Mouse (Mus musculus): ENCODE measurements around the gene Nsf. TPM values are rescaled to one million over a fixed set of nuclear protein-coding genes. Genes with fewer than 3 reads are reported as not detected.
"Not testable (repeated sequence)": the region's sequence is repeated elsewhere in the genome, so short reads cannot be mapped to it uniquely, and the experiment has no call there.

Gene Nsf
- 29.3 and 34.7 TPM in 2 replicates for polyA plus RNA-seq (2015; fragmentation: Nextera tagmentation; extraction: Ambion mirVana)

DNA sequence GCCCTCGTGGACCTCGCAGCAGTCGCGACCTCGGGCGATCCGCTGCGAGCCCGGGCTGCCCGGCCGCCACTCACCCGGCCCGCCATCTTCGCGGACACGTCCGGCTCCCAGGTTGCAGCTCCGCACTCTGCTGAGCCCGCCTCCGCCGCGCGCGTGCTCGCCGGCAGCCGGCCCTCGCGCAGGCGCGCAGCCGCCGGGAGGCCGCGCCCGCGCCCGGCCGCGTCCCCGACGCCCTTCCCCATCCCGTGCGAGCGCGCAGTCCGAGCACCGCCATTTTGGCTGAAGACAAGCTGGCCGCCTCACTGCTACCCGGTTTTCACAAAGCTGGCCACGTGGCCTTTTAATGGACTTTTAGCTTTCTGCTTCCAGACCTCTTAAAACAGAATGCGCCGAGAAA, at the start of gene Nsf:
Nsf (minus strand) TSS at position 161 of the 397 bp plus-strand sequence.
- Histone ChIP-seq H3K4me1 (peaks cover 11% of the 10 kb centered on the region), H3K4me2 (peak within 1 kb of the TSS; percentile 79), H3K9me3 (no peaks in the 10 kb centered on the region), H3K4me3 (peak within 1 kb of the TSS; percentile 83), H3K36me3 (0 out of 2 replicates have a peak, but pooled peaks cover 3% of the 10 kb centered on the region), H3K9ac (peak within 1 kb of the TSS; percentile 94), H3K27me3 (replicated peaks) (no peaks in the 10 kb centered on the region), H3K27ac (replicated peaks) (peak within 1 kb of the TSS; percentile 52; the same call in 1 of the 2 replicates)
- peak; percentile 82 for ATAC-seq (ENCODE audit: extremely low read depth, insufficient number of reproducible peaks, low FRiP score, low TSS enrichment)
- under 1% methylated on average over 40 of the region's 53 CpGs for WGBS

DNA sequence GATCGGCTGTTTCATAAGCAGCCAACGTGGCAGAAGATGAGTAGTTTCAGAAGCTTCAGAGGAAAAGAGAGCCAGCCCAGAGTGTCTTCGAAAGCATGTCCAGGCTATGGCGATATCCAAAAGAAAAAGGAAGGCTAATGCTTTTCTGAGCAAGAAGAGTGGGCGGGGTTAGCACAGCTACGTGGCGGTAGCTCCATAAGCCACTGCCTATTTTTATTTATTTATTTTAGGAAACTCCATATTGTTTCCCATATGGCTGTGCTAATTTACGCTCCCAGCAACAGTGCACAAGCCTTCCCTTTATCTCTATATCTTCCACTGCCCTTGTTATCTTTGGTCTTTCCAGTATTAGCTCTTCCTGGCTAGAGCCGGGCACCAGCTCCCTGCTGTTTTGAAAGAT, 49.5 kb upstream of the Nsf start:
- H3K9ac ChIP-seq: no peak overlapping the region
- H3K4me1 ChIP-seq: no peaks in the 10 kb centered on the region
- ATAC-seq (ENCODE audit: extremely low read depth, insufficient number of reproducible peaks, low FRiP score, low TSS enrichment): no peak
- H3K36me3 ChIP-seq: no peaks in the 10 kb centered on the region
- H3K27me3 ChIP-seq (replicated peaks): peaks cover 16% of the 10 kb centered on the region; the same call in 1 of the 2 replicates
- H3K4me2 ChIP-seq: no peak overlapping the region
- H3K9me3 ChIP-seq: no peaks in the 10 kb centered on the region
- no peak overlapping the region for H3K4me3 ChIP-seq
- H3K27ac ChIP-seq (replicated peaks): no peak overlapping the region
- WGBS: 52% methylated on average over 9 of the region's 9 CpGs

DNA sequence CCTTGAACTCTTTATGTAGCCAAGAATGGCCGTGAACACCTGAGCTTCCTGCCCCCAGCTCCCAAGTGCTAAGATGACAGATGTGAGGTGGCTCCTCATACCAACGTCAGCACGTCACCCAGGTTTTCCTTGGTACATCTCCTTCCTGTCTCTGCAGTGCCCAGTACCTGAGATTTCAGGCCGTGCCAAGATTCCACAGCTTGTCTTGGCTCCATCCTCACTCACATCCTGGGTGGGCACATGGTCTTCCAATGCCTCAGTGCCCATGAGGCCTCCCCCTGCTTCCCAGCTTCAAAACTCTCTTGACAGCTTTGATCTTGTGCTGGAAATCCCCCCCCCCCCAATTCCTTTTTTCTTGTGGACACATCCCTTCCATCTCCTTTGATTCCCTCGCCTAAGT, 48.3 kb upstream of the Nsf start:
- Histone ChIP-seq H3K36me3 (no peaks in the 10 kb centered on the region), H3K27ac (replicated peaks) (no peak overlapping the region), H3K9me3 (no peaks in the 10 kb centered on the region), H3K9ac (no peak overlapping the region), H3K4me2 (no peak overlapping the region), H3K4me3 (no peak overlapping the region), H3K27me3 (replicated peaks) (peaks cover 17% of the 10 kb centered on the region; the same call in 1 of the 2 replicates), H3K4me1 (no peaks in the 10 kb centered on the region)
- 72% methylated on average over 5 of the region's 5 CpGs for WGBS
- ATAC-seq (ENCODE audit: extremely low read depth, insufficient number of reproducible peaks, low FRiP score, low TSS enrichment): no peak

DNA sequence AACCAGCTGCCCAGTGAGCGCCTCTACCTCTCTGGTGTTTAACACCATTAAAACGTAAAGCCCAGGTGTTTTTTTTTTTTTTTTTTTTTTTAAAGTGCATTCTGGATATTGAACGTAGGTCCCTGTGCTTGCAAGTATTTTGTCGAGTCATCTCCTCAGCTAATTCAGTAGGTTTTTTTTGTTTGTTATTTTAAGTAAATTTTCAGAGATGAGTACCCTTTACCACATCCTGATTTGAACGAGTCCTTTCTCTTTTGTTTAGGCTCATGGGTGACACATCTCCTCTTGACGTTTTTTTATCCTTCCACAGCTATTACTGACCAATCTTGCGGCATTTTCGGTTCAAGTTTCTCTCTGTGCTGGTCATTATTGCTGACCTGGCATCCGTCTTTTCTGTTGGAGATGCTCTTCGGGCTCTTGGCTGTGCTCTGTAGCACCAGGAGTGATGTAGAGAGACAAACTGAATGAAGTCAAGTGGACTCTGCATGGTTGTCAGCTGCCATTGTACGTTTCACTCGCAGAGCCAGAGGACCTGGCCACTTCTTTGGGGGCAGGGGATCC, 47.6 kb upstream of the Nsf start:
- H3K27me3 ChIP-seq (replicated peaks): peaks cover 15% of the 10 kb centered on the region; the same call in 1 of the 2 replicates
- no peak overlapping the region for H3K27ac ChIP-seq (replicated peaks)
- no peaks in the 10 kb centered on the region for H3K4me1 ChIP-seq
- no peaks in the 10 kb centered on the region for H3K9me3 ChIP-seq
- no peak for ATAC-seq (ENCODE audit: extremely low read depth, insufficient number of reproducible peaks, low FRiP score, low TSS enrichment)
- no peak overlapping the region for H3K9ac ChIP-seq
- H3K36me3 ChIP-seq: no peaks in the 10 kb centered on the region
- H3K4me2 ChIP-seq: no peak overlapping the region
- no peak overlapping the region for H3K4me3 ChIP-seq
- 74% methylated on average over 12 of the region's 12 CpGs for WGBS

DNA sequence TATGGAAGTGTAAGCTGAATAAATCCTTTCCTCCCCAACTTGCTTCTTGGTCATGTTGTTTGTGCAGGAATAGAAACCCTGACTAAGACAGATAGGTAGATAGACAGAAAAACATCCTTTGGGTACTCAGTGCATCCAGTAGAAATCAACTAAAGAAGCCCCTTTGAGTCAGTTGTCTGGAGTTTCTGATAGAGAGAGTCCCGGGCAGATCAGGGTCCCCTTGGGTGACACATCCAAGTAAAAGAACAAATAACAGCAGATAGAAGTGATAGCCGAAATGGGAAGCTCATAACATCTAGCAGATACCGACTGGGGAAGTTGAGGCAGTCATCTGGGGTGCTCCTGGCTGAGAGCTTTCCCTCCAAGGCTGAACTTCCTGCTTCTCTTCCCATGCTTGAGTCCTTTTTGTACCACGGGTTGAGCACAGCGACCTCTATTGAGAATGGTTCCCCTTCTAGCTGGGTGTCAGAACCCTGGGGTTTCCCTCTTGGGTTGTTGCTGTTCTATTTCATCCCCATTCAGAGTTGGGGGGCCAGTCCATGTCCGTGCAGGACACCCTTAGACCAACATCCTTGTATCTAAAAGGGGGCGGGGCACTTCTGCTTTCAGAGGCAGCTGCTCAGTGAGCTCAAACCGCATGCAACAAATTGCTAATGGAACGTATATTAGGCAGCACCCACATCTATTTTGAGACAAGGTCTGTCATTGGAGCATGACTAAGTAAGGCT, 47.0 kb upstream of the Nsf start:
- H3K9ac ChIP-seq: no peak overlapping the region
- H3K9me3 ChIP-seq: no peaks in the 10 kb centered on the region
- WGBS: 62% methylated on average over 9 of the region's 9 CpGs
- H3K27ac ChIP-seq (replicated peaks): no peak overlapping the region
- H3K4me3 ChIP-seq: no peak overlapping the region
- no peak for ATAC-seq (ENCODE audit: extremely low read depth, insufficient number of reproducible peaks, low FRiP score, low TSS enrichment)
- H3K4me2 ChIP-seq: no peak overlapping the region
- H3K27me3 ChIP-seq (replicated peaks): peaks cover 14% of the 10 kb centered on the region; the same call in 1 of the 2 replicates
- no peaks in the 10 kb centered on the region for H3K4me1 ChIP-seq
- H3K36me3 ChIP-seq: no peaks in the 10 kb centered on the region

DNA sequence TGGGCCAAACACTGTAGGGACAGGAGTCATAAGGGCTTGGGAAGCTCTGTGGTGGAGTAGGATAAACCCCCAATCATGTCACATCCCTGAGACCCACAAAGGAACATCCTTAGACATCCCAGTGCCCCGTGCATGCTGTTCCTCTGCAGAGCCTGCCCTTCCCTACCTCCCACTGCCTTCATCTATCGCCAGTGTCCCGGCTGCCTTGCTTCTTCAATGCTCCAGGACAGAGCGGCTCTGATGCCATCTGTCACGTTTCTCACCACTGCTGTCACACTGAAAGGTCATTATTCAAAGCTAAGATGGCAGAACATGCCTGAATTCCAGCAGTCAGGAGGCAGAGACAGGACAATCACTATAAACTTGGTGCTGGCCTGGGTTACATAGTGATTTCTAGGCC, 44.9 kb upstream of the Nsf start:
- no peak overlapping the region for H3K9ac ChIP-seq
- WGBS: 56% methylated on average over 5 of the region's 5 CpGs
- H3K9me3 ChIP-seq: no peaks in the 10 kb centered on the region
- peaks cover 14% of the 10 kb centered on the region; the same call in 1 of the 2 replicates for H3K27me3 ChIP-seq (replicated peaks)
- no peak overlapping the region for H3K27ac ChIP-seq (replicated peaks)
- H3K36me3 ChIP-seq: no peaks in the 10 kb centered on the region
- ATAC-seq (ENCODE audit: extremely low read depth, insufficient number of reproducible peaks, low FRiP score, low TSS enrichment): no peak
- H3K4me3 ChIP-seq: no peak overlapping the region
- H3K4me1 ChIP-seq: no peaks in the 10 kb centered on the region
- no peak overlapping the region for H3K4me2 ChIP-seq

DNA sequence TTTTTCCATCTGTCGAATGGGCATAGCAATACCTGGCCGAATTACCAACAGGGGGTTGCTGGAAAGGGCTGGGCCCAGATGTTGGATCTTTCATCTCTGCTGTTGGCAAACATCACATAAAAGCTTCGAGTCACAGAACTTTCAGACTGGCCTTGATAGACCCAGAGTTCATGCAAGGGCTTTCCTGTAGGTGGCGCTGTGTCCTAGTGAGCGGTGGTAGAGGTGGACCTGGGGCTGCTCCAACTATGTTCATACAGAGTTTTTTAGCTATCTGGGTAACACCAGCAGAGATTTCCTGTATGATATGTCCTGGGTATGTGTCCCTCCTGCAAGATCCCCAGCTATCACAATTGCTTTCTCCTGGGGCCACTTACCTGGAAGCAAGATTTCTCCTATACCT, 43.5 kb upstream of the Nsf start:
- H3K27ac ChIP-seq (replicated peaks): no peak overlapping the region
- H3K4me1 ChIP-seq: no peaks in the 10 kb centered on the region
- no peaks in the 10 kb centered on the region for H3K9me3 ChIP-seq
- H3K4me3 ChIP-seq: no peak overlapping the region
- peaks cover 14% of the 10 kb centered on the region; the same call in 1 of the 2 replicates for H3K27me3 ChIP-seq (replicated peaks)
- 7% methylated on average over 5 of the region's 5 CpGs for WGBS
- H3K36me3 ChIP-seq: no peaks in the 10 kb centered on the region
- H3K4me2 ChIP-seq: no peak overlapping the region
- ATAC-seq (ENCODE audit: extremely low read depth, insufficient number of reproducible peaks, low FRiP score, low TSS enrichment): no peak
- no peak overlapping the region for H3K9ac ChIP-seq

DNA sequence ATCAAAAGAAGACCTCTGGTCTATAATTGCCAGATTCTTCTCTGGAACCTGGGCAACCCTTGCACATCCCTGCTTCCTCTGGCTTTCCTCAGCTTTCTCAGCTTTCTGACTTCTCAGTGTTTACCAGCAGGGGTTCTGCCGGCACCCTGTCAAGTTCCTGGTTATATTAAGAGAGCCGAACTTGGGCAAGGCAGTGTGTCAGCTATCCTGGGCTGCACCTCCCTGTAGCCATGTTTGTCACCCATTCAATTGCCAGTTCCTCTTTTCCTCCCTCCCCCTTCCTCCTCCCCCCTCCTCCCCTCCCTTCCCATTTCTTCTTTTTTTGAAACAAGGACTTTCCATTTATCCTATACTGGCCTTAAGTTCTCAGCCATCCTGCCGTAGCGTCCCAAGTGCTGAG, 38.8 kb upstream of the Nsf start:
- H3K27ac ChIP-seq (replicated peaks): no peak overlapping the region
- H3K9ac ChIP-seq: no peak overlapping the region
- no peak for ATAC-seq (ENCODE audit: extremely low read depth, insufficient number of reproducible peaks, low FRiP score, low TSS enrichment)
- no peak overlapping the region for H3K4me2 ChIP-seq
- H3K4me1 ChIP-seq: no peaks in the 10 kb centered on the region
- no peak overlapping the region for H3K4me3 ChIP-seq
- no peaks in the 10 kb centered on the region for H3K36me3 ChIP-seq
- no peaks in the 10 kb centered on the region for H3K27me3 ChIP-seq (replicated peaks)
- WGBS: 62% methylated on average over 4 of the region's 4 CpGs
- H3K9me3 ChIP-seq: no peaks in the 10 kb centered on the region

DNA sequence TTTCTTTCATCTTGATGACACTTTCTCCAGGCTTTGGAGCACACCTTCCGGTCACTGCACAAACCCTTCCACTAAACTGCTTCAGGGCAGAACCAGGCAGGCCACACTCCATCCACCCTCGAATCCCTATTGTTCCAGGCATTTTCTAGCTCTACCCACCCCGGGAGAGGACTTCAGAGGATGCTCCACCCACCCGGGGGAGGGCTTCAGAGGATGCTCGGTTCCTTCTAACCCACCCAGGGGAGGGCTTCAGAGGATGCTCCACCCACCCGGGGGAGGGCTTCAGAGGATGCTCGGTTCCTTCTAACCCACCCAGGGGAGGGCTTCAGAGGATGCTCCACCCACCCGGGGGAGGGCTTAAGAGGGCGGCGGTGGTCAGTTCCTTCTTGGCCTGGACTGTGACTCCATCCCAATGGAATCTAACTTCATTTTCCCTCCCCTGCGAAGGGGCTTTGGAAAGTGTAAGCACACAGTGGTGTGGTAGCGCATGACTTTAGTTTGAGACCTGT, 36.2 kb upstream of the Nsf start:
- H3K27me3 ChIP-seq (replicated peaks); H3K4me1 ChIP-seq; H3K9me3 ChIP-seq; H3K9ac ChIP-seq; H3K4me3 ChIP-seq; H3K27ac ChIP-seq (replicated peaks); H3K4me2 ChIP-seq: not testable (repeated sequence)
- peaks cover 11% of the 10 kb centered on the region for H3K36me3 ChIP-seq
- 15% methylated on average over 12 of the region's 12 CpGs for WGBS
- ATAC-seq (ENCODE audit: extremely low read depth, insufficient number of reproducible peaks, low FRiP score, low TSS enrichment): peak; percentile 49; the same call in 1 of the 2 replicates

DNA sequence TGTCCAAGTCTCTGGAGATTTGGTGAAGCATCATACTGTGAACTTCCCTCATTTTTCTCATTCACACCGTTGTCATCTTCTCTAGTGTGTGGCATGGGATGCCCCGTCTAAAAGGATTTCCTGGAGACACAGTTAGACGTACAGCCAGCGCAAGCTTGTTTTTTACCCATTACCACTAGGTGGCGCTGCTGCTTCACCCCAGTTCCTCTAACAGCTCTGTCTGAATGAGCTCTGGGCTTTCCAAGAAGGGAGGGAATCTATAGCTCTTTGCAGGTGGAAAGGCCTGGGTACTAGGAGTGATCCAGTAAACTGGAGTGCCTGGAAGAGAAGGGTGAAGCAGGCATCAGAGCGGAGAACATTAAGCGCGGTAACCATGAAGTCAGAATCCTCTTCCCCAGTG, 33.6 kb upstream of the Nsf start:
- H3K36me3 ChIP-seq: peaks cover 36% of the 10 kb centered on the region
- ATAC-seq (ENCODE audit: extremely low read depth, insufficient number of reproducible peaks, low FRiP score, low TSS enrichment): no peak
- H3K9me3 ChIP-seq: no peaks in the 10 kb centered on the region
- H3K9ac ChIP-seq: no peak overlapping the region
- H3K4me2 ChIP-seq: no peak overlapping the region
- no peaks in the 10 kb centered on the region for H3K27me3 ChIP-seq (replicated peaks)
- 32% methylated on average over 8 of the region's 8 CpGs for WGBS
- H3K4me3 ChIP-seq: no peak overlapping the region
- H3K27ac ChIP-seq (replicated peaks): no peak overlapping the region
- H3K4me1 ChIP-seq: no peaks in the 10 kb centered on the region

DNA sequence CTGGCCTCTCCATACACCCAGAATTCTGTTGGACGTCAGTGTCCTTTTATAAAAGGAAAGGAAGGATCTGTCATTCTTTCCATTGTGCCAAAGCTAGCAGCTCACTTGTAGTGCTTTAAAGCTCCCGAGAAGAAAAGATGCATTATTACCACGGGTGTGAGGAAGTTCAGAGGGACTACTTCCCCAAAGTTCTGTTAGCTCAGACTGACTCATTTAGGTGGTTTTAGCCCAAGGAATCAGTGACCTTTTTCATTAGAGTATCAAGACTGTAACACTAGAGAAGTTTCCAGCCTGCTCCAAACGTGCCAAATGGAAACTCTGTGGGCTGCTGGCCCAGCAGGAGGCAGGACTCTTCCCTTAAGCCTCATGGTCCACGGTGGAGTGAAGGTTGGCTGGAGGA, 30.2 kb upstream of the Nsf start:
- Histone ChIP-seq H3K9me3 (no peaks in the 10 kb centered on the region), H3K9ac (no peak overlapping the region), H3K4me1 (peaks cover 11% of the 10 kb centered on the region; the same call in 1 of the 2 replicates), H3K27me3 (replicated peaks) (no peaks in the 10 kb centered on the region), H3K4me3 (no peak overlapping the region), H3K4me2 (no peak overlapping the region), H3K36me3 (peaks cover 69% of the 10 kb centered on the region), H3K27ac (replicated peaks) (no peak overlapping the region)
- WGBS: 44% methylated on average over 5 of the region's 5 CpGs
- ATAC-seq (ENCODE audit: extremely low read depth, insufficient number of reproducible peaks, low FRiP score, low TSS enrichment): no peak

All from heart, embryonic 13.5 days (tissue).